Mouse (Mus musculus): ENCODE measurements around the gene Hdhd5.

Hdhd5 gene

GRCm38 (mm10) chr6:120529123-120529522 is 2.0 kb downstream of the Hdhd5 start:
- peak; percentile 49 for DNase-seq

DNA sequence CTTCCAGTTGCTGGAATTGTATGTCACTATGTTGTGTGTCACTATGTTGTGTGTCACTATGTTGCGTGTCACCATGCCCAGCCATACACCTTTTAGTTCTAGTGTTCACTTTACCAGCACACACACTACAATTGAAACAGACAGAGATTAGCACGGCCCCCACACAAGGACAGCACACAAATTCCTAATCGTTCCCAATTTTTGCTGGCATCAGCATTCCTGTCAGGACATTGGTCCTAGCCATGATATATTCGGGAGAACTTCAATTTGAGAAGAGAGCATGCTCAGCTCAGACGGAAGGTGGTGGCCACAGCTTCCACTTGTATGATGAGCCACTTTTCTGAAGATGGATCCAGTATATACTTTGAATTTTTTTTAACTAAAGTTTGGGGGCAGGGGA is 6.3 kb downstream of the Hdhd5 start:
- DNase-seq, result no peak

DNA sequence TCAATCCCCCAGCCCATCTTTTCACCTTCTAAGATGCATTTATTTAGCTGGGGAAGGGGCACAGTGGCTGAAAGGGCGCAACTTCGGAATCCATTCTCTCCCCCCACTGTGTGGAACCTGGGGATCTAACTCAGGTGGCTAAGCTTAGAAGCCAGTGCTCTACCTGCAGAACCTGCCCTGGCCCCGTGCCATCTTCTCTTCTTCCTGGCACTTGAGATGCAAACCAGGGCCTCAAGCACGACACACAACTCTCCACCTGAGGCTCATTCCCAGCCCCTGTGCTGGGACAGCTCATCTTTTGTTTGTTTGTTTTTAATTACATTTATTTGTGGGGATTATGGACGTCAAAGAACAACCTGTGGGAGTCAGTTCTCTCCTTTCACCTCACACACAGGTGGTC is 11.5 kb downstream of the Hdhd5 start:
- DNase-seq, result no peak

GRCm38 (mm10) chr6:120517311-120517710 is 13.8 kb downstream of the Hdhd5 start:
- DNase-seq, result no peak

DNA sequence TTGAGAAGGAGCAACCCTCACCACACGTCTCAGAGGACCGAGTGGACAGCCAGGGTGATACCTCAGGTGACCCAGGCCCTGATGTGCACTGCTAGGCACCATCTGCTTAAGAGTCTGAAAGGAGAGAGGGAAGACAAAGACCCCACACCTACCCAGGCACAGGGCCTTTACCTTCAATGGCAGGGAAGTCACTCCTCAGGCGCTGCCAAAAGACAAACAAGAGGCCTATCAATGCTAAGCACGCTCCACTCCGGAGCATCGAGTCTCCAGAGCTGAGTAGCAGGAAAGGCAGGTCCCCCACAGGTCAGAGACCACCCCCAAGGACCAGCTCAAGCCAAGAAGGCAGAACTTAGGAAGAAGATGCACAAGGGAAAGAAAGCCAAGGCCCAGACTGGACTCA is 14.2 kb downstream of the Hdhd5 start:
- DNase-seq, result no peak

- DNase-seq, result no peak
Measured at GRCm38 (mm10) chr6:120516422-120516821, 14.7 kb downstream of the Hdhd5 start.

- DNase-seq, result no peak
Measured at GRCm38 (mm10) chr6:120511212-120511611, 19.9 kb downstream of the Hdhd5 start.

GRCm38 (mm10) chr6:120510425-120510824 is 20.7 kb downstream of the Hdhd5 start:
- DNase-seq, result no peak

DNA sequence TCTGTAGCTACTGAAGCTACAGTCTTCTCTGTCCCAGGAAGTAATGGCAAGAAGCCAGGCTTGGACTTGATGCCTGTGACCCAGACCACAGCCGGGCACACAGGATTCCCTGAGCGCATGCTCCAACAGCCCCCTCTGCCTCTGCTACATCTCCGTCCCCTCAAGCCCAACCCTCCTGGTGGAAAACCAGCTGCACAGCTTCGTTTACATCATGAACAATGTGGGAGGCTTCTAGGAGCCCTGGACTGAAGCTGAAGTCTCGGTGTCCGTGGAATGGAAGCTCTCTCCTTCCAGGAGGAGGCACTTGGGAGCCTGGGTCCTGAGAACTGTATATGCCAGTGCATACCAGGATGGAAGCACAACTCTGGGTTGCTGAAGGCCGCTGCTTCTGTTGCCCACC is 21.1 kb downstream of the Hdhd5 start:
- DNase-seq, result no peak

DNA sequence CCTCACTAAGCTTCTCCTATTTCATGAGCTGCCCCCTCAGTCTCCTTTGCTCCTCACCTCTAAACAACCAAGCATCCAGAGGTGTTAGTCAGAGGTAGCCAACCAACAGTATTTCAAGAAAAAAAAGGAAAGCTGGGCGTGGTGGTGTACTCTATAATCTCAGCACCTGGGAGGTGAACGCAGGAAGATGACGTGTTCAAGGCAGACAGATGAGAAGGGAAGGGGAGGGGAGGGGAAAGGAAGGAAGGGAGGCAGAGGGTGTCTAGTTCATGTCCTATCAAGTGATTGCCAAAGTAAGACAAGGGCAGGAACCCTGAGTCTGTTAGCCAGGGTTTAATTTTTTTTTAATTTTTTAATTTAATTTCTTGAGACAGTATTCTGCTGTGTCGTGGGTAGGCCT is 22.5 kb downstream of the Hdhd5 start:
- no peak for DNase-seq

DNA sequence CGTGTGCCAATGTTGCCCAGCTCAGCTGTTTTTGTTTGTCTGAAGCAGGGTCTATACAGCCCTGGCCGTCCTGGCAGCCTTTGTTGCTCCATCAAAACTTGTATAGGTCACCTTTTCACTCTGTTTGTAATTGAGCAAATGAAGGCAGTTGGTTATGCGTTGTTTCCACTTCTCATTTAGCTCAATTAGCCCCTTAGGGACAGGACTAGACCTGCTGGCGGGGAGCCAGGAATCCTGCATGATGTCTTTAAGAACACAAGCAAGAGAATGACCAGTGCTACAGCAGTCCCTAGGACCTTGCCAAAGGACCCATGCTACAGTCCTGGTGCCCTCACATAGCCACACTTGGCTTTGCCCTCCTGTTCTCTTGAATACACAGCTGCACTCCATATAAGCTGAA is 25.6 kb downstream of the Hdhd5 start:
- no peak for DNase-seq

GRCm38 (mm10) chr6:120504051-120504450 is 27.1 kb downstream of the Hdhd5 start:
- DNase-seq, result no peak

DNA sequence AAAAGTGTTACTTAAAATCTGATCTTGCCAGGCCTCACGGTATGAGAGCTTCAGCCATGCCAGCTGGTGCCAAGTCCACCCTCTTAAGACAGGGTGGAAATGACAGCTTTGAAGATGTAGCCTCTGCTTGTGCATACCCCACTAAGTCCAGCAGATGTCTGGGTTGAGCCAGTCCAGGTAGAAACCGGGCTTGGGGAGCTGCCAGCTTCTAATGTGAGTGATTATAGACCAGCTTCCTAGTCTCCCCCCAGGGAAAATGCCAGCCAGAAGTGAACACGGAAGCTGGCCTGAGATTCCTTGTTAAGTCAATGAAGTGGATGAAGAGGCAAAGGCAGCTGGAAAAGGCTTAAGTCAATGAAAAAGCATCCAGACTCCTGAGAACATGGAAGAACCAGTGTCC is 34.6 kb downstream of the Hdhd5 start:
- no peak for DNase-seq

- peak; percentile 48 for DNase-seq
Measured at GRCm38 (mm10) chr6:120493374-120494181, 37.5 kb downstream of the Hdhd5 start, which contains the start of gene Tmem121b. Gene Tmem121b, minus strand, starts transcription at chr6:120493807.

GRCm38 (mm10) chr6:120492499-120493373 is 38.4 kb downstream of the Hdhd5 start:
- no peak for DNase-seq

- DNase-seq, result no peak
Measured at GRCm38 (mm10) chr6:120491862-120492498, 39.1 kb downstream of the Hdhd5 start.

DNA sequence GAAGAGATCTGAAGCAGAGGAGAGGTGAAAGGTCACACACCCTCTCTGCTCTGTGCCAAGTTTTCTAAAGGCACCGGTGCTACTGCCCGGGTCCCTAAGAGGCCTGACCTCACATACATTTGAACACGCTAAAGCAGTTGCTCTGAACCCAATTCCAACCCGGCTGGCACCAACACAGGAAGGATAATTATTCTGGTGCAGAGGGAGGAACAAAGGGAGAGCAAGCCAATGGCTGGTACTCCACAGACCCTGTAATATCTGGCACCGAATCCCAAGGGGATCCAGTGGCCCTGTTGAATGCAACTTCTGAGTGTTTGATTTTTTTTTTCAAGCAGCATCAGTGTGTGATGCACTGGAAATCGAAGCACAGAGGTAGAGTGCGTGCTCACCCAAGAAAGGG is 40.1 kb downstream of the Hdhd5 start:
- DNase-seq, result no peak

GRCm38 (mm10) chr6:120489461-120489860 is 41.7 kb downstream of the Hdhd5 start:
- DNase-seq, result no peak

GRCm38 (mm10) chr6:120488647-120489046 is 42.5 kb downstream of the Hdhd5 start:
- DNase-seq, result no peak

DNA sequence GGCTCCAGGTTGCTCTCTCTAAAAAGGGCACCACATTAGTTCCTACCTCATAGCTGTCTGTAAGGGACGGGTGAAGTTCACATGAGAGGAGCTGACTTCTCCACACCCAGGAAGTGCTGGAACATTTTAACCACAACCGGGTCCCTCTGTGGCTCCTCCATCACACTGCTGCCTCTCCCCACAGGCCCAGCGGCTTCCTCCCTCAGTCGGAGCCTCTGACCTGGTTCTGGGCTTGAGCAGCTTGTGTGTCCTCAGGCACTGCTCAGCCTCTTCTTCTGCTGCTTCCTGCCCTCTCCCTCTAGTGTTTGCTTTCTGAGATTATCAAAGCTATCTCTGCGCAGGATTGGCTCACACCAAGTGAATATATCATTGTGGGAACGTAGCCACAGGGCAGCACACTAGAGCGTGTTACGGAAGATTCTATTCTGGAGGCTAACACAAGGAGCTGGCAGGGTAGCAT is 45.0 kb downstream of the Hdhd5 start:
- peak; percentile 74 for DNase-seq

- no peak for DNase-seq
Measured at GRCm38 (mm10) chr6:120485038-120485437, 46.1 kb downstream of the Hdhd5 start.

- DNase-seq, result peak; percentile 77
Measured at GRCm38 (mm10) chr6:120483211-120483626, 47.9 kb downstream of the Hdhd5 start.

DNA sequence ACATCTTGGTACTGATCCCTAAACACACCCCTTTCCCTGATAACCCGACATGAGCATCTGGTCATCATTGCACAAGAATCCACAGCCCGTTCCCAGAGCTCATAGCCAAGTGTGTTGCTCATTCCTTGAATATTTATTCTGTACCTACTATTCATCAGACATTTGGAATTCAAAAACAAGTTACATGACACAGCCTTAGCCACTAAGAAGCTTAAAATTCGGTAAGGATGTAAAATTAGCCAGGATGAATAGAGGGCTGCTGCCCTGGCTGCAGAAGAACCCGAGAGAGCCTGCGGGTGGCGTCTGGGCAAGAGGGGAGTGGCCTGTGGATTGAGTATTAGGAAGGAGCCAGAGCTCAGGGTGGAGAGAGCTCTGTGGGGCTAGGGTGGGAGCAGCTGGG is 48.4 kb downstream of the Hdhd5 start:
- DNase-seq, result no peak

Measured in thymus, postnatal 25 days (tissue).